Mouse (Mus musculus) intestine, embryonic 14.5 days (tissue): ENCODE data around the gene Daam1. TPM values are rescaled to one million over a fixed set of nuclear protein-coding genes. Genes with fewer than 3 reads are reported as not detected.

Experiments used
- ATAC-seq: fragments of 200-750 bp; cut with Nextera tagmentation; replicated peaks from 2 replicates; pipeline ENCODE4 v1.8.0; 2017; ENCODE audit warnings: low read depth, moderate number of reproducible peaks, moderate TSS enrichment, moderate library complexity; ENCODE audit not compliant: low FRiP score, low TSS enrichment
- DNase-seq: peaks from one replicate; pipeline ENCODE4 v3.0.0-alpha.2; 2018; ENCODE audit warnings: low spot score
- H3K27ac ChIP-seq: fragments of 300-500 bp; sonication (generic); 2 replicates; pipeline ENCODE4 v1.5.1; 2014; ENCODE audit warnings: low read depth, mild to moderate bottlenecking, control low read depth
- H3K27me3 ChIP-seq: fragments of 300-500 bp; sonication (generic); replicated peaks from 2 replicates; pipeline ENCODE4 v1.6.1; 2014; ENCODE audit warnings: low read length, control low read depth; ENCODE audit not compliant: control insufficient read depth, insufficient read depth
- H3K36me3 ChIP-seq: fragments of 300-500 bp; sonication (generic); 2 replicates; pipeline ENCODE4 v1.6.1; 2014; ENCODE audit warnings: low read length, control low read depth; ENCODE audit not compliant: control insufficient read depth, insufficient read depth
- H3K4me1 ChIP-seq: fragments of 300-500 bp; sonication (generic); replicated peaks from 2 replicates; pipeline ENCODE4 v1.6.1; 2014; ENCODE audit warnings: low read length, control low read depth, mixed read lengths; ENCODE audit not compliant: control insufficient read depth, insufficient read depth
- H3K4me2 ChIP-seq: fragments of 300-500 bp; sonication (generic); 2 replicates; pipeline ENCODE4 v1.6.1; 2014; ENCODE audit warnings: low read length
- H3K4me3 ChIP-seq: fragments of 300-500 bp; sonication (generic); 2 replicates; pipeline ENCODE4 v1.5.1; 2014; ENCODE audit warnings: low read depth, low read length, control low read depth, mixed read lengths
- H3K9ac ChIP-seq: fragments of 300-500 bp; sonication (generic); 2 replicates; pipeline ENCODE4 v1.6.1; 2014; ENCODE audit warnings: mild to moderate bottlenecking, low read length
- H3K9me3 ChIP-seq: fragments of 300-500 bp; sonication (generic); 2 replicates; pipeline ENCODE4 v1.6.1; 2016; ENCODE audit warnings: low read length, control low read depth; ENCODE audit not compliant: control insufficient read depth
- WGBS: fragments of 180-500 bp; shearing (Covaris S2); extraction: QIAGEN DNeasy Blood & Tissue Kit; methylation state at CpG from one replicate; pipeline ENCODE4 v1.1.7; 2014; 5-methylcytosine and 5-hydroxymethylcytosine counted together
- polyA plus RNA-seq: library from polyadenylated mRNA; unstranded; fragments of >200 nt; fragmentation: Nextera tagmentation; extraction: Ambion mirVana; gene quantifications from 2 replicates; pipeline ENCODE4 v1.2.1, GENCODE M21; 2014

The Daam1 gene
- polyA plus RNA-seq, 1 experiment from 2014 or later = 15.6 TPM

DNA sequence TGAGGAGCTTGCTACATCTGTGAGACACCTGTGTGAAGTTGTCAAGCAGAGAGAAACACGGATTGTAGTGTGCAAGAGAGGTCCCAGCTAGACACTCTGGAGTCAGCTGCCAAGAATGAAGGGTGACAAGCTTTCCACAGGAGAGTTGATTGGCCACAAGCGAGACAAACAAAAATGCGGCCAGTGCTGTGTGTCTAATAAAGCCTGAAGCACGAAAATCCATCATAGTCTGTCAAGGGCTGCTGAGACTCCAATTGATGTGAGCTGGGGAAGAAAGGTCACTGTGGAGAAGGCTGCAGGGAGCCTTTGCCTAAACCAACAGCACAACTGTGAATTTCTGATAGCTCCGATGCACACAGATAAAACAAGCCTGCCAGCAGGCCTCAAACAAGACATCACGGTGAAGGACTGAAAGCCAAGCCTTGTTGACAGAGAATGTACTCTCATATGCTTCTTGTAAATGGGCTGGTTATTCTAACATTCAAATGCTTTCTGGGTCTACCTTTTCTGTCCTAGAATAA, 194.5 kb downstream of the Daam1 start:
- ATAC-seq = no peak
- Histone ChIP-seq H3K36me3 (no peaks in the 10 kb centered on the region), H3K9ac (no peak overlapping the region), H3K4me1 (0 out of 2 replicates have a peak, but pooled peaks cover 3% of the 10 kb centered on the region), H3K27ac (no peak overlapping the region), H3K9me3 (no peaks in the 10 kb centered on the region), H3K4me3 (no peak overlapping the region), H3K4me2 (no peak overlapping the region), H3K27me3 (no peaks in the 10 kb centered on the region)
- whole genome bisulfite sequencing = 55% methylated on average over 6 of the region's 6 CpGs
- DNase-seq = no peak

DNA sequence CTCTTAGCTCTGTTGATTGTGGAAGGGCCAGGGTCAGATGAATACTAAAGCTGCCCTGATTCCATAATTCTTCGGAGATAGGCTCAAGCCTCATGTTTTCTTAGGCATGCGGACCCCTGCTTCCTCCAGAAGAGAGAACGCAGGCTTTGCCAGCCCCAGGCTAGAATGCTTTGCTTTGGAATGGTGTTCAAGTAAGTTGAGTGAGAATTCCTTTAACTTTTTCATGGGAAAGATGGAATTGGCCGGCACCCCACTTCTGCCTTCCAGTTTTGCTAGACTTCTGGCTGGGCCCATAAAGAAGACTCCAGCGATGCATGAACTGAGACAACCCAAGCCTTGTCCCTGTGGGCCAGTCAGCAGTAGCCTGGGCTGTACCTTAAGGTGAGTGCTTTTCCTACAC, 200.3 kb downstream of the Daam1 start:
- Histone ChIP-seq H3K4me2 (no peak overlapping the region), H3K4me1 (no peaks in the 10 kb centered on the region), H3K36me3 (no peaks in the 10 kb centered on the region), H3K9ac (no peak overlapping the region), H3K27ac (no peak overlapping the region), H3K4me3 (no peak overlapping the region), H3K9me3 (no peaks in the 10 kb centered on the region), H3K27me3 (no peaks in the 10 kb centered on the region)
- no peak for ATAC-seq
- DNase-seq = no peak
- 91% methylated on average over 5 of the region's 5 CpGs for WGBS

DNA sequence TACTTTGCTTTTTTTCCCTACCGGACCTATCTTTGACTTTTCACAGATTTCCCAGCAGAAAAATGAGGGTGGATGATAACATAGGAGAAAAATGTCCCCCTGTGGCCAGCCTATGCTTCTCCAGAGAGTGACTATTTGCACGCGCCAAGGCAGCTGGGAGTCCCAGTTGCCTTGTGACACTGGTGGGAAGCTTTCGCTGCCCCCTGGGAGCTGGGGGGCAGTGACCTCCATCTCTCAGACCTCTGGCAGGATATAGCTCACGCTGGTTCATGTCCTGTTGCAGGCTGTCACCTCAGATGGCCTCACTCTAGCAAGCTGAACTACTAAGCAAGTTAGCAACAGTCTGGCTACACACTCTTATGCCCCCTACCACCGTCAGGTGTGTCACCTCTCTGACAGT, 200.9 kb downstream of the Daam1 start:
- H3K4me3 ChIP-seq = no peak overlapping the region
- H3K4me1 ChIP-seq = no peaks in the 10 kb centered on the region
- no peaks in the 10 kb centered on the region for H3K9me3 ChIP-seq
- no peak overlapping the region for H3K4me2 ChIP-seq
- H3K36me3 ChIP-seq = no peaks in the 10 kb centered on the region
- no peak overlapping the region for H3K9ac ChIP-seq
- ATAC-seq = no peak
- WGBS = 90% methylated on average over 6 of the region's 6 CpGs
- DNase-seq = no peak
- no peak overlapping the region for H3K27ac ChIP-seq
- H3K27me3 ChIP-seq = no peaks in the 10 kb centered on the region

DNA sequence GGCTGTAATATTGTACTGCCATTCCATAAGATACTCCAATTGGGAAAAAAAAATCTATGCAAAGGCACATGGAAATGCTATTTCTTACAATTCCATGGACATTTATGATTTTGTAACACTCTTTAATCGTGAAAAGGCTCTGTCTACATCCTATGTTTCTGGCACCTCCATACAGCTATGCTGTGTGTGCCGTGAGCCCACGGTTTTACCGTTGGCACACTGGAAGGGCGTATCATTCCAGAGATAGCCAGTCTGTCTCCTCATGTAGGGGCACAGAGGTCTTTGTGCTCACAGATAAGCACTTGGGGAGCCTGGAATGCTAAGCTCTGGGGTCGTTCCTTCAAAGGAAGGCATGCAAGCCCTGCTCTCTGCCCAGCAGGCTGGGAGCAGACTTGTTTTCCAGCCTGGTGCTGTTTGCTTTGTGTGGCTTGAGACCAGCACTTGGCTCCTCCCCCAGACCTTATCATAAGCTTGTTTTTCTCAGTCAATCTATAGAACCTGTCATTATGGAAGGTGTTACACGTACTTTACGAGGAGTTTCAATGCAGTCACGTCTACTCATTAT, 205.3 kb downstream of the Daam1 start:
- no peak overlapping the region for H3K9ac ChIP-seq
- H3K27me3 ChIP-seq = no peaks in the 10 kb centered on the region
- H3K4me3 ChIP-seq = no peak overlapping the region
- no peak for ATAC-seq
- no peaks in the 10 kb centered on the region for H3K4me1 ChIP-seq
- no peak overlapping the region for H3K27ac ChIP-seq
- no peaks in the 10 kb centered on the region for H3K9me3 ChIP-seq
- no peak for DNase-seq
- no peaks in the 10 kb centered on the region for H3K36me3 ChIP-seq
- WGBS = 60% methylated on average over 9 of the region's 9 CpGs
- H3K4me2 ChIP-seq = no peak overlapping the region

DNA sequence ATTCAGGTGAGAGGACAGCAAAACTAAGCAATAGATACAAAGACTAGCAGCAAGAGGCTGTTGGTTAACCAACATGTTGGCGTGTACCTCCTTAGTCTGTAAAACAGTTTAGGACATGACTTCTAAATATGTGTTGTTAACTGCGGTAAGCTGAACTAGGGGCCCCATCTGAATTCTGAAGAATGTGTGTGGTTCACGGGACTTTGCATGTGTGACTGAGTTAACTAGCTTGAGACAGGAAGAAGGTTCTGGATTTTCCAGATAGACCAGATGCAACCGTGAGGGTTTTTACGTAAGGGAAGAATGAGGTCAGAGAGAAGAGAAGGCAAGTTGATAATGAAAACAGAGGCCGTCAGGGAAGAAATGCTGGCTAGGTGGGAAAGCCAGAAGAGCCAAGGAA, 206.2 kb downstream of the Daam1 start:
- no peaks in the 10 kb centered on the region for H3K36me3 ChIP-seq
- no peak for DNase-seq
- 86% methylated on average over 6 of the region's 6 CpGs for WGBS
- no peak for ATAC-seq
- H3K27ac ChIP-seq = no peak overlapping the region
- H3K9ac ChIP-seq = no peak overlapping the region
- no peak overlapping the region for H3K4me3 ChIP-seq
- H3K9me3 ChIP-seq = no peaks in the 10 kb centered on the region
- no peaks in the 10 kb centered on the region for H3K4me1 ChIP-seq
- no peak overlapping the region for H3K4me2 ChIP-seq
- H3K27me3 ChIP-seq = no peaks in the 10 kb centered on the region

DNA sequence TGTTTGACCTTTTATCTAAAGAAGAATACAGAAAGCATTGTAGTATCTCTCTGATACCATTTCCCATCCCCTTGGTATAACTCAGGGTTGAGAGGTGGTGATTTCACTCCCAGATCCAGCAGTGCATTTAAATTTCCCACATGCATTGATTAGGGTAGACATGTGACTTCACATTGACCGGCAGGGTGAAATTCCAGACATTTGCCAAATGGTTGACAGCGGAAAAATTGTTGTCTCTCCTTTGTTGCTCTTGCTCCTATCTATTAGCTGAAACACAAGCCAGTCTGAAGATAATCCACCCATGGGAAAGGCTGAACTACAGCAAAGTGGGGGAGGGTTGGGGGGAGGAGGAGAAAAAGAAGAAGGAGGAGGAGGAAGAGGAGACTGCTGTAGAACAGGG, 208.0 kb downstream of the Daam1 start:
- Histone ChIP-seq H3K27ac (no peak overlapping the region), H3K27me3 (no peaks in the 10 kb centered on the region), H3K4me1 (no peaks in the 10 kb centered on the region), H3K4me2 (no peak overlapping the region), H3K9ac (no peak overlapping the region), H3K9me3 (no peaks in the 10 kb centered on the region), H3K4me3 (no peak overlapping the region), H3K36me3 (no peaks in the 10 kb centered on the region)
- 69% methylated on average over 2 of the region's 2 CpGs for WGBS
- no peak for DNase-seq
- ATAC-seq = no peak

DNA sequence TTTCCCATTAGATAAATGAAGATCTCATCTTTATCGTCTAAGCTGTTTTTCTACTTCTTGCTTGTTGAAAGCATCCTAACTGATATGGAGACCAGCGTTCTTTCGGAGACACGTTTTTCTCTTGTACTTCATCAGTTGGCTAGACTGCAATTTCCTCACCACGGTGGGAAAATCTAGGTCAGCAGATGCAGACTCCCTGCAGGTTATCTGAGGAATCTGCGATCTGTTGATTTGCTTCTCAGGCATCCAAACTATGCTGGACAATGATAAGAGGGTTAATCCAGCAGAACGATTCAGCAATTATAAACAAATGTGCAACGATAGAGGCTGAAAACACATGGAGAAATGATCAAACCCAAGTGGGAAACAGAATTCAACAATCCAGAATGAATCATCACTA, 208.6 kb downstream of the Daam1 start:
- Histone ChIP-seq H3K27ac (no peak overlapping the region), H3K9ac (no peak overlapping the region), H3K4me2 (no peak overlapping the region), H3K27me3 (no peaks in the 10 kb centered on the region), H3K36me3 (no peaks in the 10 kb centered on the region), H3K4me1 (no peaks in the 10 kb centered on the region), H3K4me3 (no peak overlapping the region), H3K9me3 (no peaks in the 10 kb centered on the region)
- no peak for ATAC-seq
- WGBS = 57% methylated on average over 8 of the region's 8 CpGs
- no peak for DNase-seq

DNA sequence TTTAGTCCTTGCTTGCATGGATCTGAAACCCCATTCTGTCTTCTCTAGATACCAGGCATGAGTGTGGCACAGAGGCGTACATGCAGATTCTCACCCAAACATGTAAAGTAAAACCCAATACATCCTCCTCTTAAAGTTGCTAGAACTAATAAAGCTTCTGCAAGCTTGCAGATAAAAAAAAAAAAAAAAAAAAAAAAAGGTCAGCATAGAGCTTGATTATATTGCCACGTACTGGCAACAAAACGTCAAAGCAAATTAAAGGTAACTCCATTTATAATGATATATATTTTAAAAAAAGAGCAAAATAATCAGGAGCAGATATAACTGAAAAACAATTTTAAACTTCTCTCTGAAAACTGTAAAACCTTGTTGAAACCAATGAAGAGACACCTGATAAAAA, 210.4 kb downstream of the Daam1 start:
- WGBS = 92% methylated on average over 3 of the region's 3 CpGs
- Histone ChIP-seq H3K9ac (no peak overlapping the region), H3K36me3 (no peaks in the 10 kb centered on the region), H3K27ac (no peak overlapping the region), H3K27me3 (no peaks in the 10 kb centered on the region), H3K4me1 (no peaks in the 10 kb centered on the region), H3K4me2 (no peak overlapping the region), H3K9me3 (no peaks in the 10 kb centered on the region), H3K4me3 (no peak overlapping the region)
- ATAC-seq (no peak), DNase-seq (no peak)
